ENCODE assay signal across 24 mouse cellular contexts in genomic region chr5:19546424-19546823, GRCm38 (mm10).
DNase-seq lines count a peak whose midpoint lies in the region; TF ChIP-seq lines count a peak whose summit lies in the region.
"Had no signal": no experiment of that assay in that cellular context is flagged by ENCODE, and none has a peak within 500 bp of the region (broad histone marks: within the 10 kb centered on the region; RNA-seq: fewer than 3 reads in every experiment).

No protein-coding gene starts in this region.

- TF ChIP-seq CTCF in layer of hippocampus, adult 2 months (conservative IDR thresholded peaks at IDR 0.05) = no peak
- no peak for TF ChIP-seq CTCF in left cerebral cortex, adult 2 months (IDR thresholded peaks at IDR 0.05)

- intact Hi-C loops in left cerebral cortex, adult 2 months (cut with DNase I) = no loop called here

- no peak overlapping the region for H3K4me3 ChIP-seq in layer of hippocampus, adult 2 months
- no peak overlapping the region for H3K4me3 ChIP-seq in left cerebral cortex, adult 2 months
- H3K4me3 ChIP-seq: embryonic facial prominence, embryonic 13.5 days; forebrain, embryonic 15.5 days; heart, adult 2 months; limb, embryonic 12.5 days; liver, embryonic 12.5 days; midbrain, embryonic 10.5 days had no signal

- DNase-seq in layer of hippocampus, adult 2 months (ENCODE audit: low spot score in 2 of 2) = peak in 1 of 2 experiments; percentile 34
- no peak for DNase-seq in layer of hippocampus, postnatal 10 days (ENCODE audit: low spot score in 2 of 2)
- peak; percentile 71 for DNase-seq in brain, adult 2 months (ENCODE audit: low read depth, low spot score)
- DNase-seq in left cerebral cortex, adult 2 months (ENCODE audit: extremely low spot score in 1 of 2, low spot score in 2 of 2) = peak in 1 of 2 experiments; percentile 21
- DNase-seq in right cerebral cortex, postnatal 14 days = peak; percentile 14
- no peak for DNase-seq in ovary, adult 18-20 months (ENCODE audit: low spot score)
- DNase-seq in adrenal gland, adult 18-20 months (ENCODE audit: low spot score in 2 of 2) = no peak
- DNase-seq: adrenal gland, adult 8-10 months; cerebellum, adult 9-10 months; gastrocnemius, postnatal 25 days; heart, adult 2 months; heart, postnatal 4 days; kidney, postnatal 14 days; lung, embryonic 14.5 days; lung, postnatal 4 days; spleen, adult 18-20 months; thymus, adult 18-20 months; thymus, postnatal 4 days had no signal

- H3K27ac ChIP-seq in layer of hippocampus, adult 2 months = peak overlapping the region; percentile 79
- H3K27ac ChIP-seq in left cerebral cortex, adult 2 months = peak overlapping the region; percentile 85
- H3K27ac ChIP-seq: embryonic facial prominence, embryonic 13.5 days; forebrain, embryonic 15.5 days; heart, adult 2 months; hindbrain, postnatal 0 days; limb, embryonic 12.5 days; liver, embryonic 12.5 days; midbrain, embryonic 10.5 days had no signal

Comparison
In these comparisons a context has a peak if more than half of its experiments do, and no peak if none do; other contexts are left out.
1. DNase-seq: peak in brain, adult 2 months (single experiment) and right cerebral cortex, postnatal 14 days (single experiment); none in layer of hippocampus, postnatal 10 days (0 of 2), ovary, adult 18-20 months (single experiment) and adrenal gland, adult 18-20 months (0 of 2).